Mouse (Mus musculus): Measurements from ENCODE around the gene Gab2.

GRCm38 (mm10) chr7:97351792-97352513 lies 270.6 kb downstream of the Gab2 start:
- TF ChIP-seq CTCF (IDR thresholded peaks at IDR 0.05; ENCODE audit: low read depth) = no peak
- no peak for TF ChIP-seq EP300 (IDR thresholded peaks at IDR 0.05; ENCODE audit: low read depth)

Measured in liver, postnatal 0 days (tissue).